Mouse (Mus musculus): ENCODE measurements around the gene Mrps24. TPM values are rescaled to one million over a fixed set of nuclear protein-coding genes. Genes with fewer than 3 reads are reported as not detected.
A peak's percentile ranks its signal among the peaks of the same experiment; 100 is the strongest.

Mrps24 gene
- 148 and 152 TPM in 2 replicates for total RNA-seq (2021)
- long read RNA-seq, experiment 1, transcript Mrps24-205 (4 exons, 995 nt), result major isoform, 205 of 234 reads
- long read RNA-seq, experiment 1, transcript Mrps24-201 (3 exons, 700 nt), result minor isoform, 11 of 234 reads
- long read RNA-seq, experiment 1, partial matches to known transcripts, result 0 of 234 reads
- long read RNA-seq, experiment 1, other reads (novel, unspliced or antisense), result 13 of 234 reads
- long read RNA-seq, experiment 2, transcript Mrps24-201 (3 exons, 700 nt), result minor isoform, 18 of 211 reads
- long read RNA-seq, experiment 2, transcript Mrps24-205 (4 exons, 995 nt), result major isoform, 175 of 211 reads
- long read RNA-seq, experiment 2, partial matches to known transcripts, result 4 of 211 reads
- long read RNA-seq, experiment 2, other reads (novel, unspliced or antisense), result 14 of 211 reads

DNA sequence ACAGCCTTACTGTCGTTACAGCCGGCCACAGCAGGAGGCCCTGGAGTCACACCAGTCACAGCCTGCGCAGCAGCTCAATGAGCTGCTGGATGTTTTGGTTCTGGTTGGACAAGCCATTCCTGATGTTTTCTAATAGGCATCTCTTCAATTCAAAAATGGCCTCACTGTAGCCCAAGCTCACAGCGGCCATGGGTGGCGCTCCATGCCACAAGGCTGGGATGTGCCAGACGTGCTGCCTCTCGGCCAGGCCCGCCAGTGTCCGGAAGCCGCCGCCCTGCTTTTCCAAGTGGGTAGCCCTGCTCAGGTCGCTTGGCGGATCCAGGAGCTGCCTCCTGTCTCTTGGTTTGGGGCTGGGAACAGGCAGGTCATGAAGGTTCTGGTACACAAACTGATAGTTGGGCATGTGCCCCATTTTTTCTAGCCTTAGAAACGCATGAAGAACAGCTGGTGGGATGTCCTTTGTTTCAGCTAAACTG, at the start of gene Mrps24:
Gene Mrps24, minus strand, starts transcription at position 51 of the 476 bp plus-strand sequence.
- DNase-seq, result peak; percentile 28

DNA sequence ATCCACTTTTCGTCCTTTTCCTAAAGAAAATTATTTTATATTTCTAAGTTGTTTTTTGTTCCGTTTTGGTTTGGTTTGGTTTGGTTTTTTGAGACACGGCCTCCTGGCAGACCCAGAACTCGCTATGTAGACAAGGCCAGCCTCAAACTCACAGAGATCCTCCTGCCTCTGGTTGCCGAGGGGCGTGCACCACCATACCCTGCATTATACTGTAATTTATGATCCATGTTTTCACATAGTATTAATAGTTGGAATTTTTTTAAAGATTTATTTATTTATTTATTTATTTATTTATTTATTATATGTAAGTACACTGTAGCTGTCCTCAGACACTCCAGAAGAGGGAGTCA, 47.1 kb upstream of the Mrps24 start:
- DNase-seq, result no peak

DNA sequence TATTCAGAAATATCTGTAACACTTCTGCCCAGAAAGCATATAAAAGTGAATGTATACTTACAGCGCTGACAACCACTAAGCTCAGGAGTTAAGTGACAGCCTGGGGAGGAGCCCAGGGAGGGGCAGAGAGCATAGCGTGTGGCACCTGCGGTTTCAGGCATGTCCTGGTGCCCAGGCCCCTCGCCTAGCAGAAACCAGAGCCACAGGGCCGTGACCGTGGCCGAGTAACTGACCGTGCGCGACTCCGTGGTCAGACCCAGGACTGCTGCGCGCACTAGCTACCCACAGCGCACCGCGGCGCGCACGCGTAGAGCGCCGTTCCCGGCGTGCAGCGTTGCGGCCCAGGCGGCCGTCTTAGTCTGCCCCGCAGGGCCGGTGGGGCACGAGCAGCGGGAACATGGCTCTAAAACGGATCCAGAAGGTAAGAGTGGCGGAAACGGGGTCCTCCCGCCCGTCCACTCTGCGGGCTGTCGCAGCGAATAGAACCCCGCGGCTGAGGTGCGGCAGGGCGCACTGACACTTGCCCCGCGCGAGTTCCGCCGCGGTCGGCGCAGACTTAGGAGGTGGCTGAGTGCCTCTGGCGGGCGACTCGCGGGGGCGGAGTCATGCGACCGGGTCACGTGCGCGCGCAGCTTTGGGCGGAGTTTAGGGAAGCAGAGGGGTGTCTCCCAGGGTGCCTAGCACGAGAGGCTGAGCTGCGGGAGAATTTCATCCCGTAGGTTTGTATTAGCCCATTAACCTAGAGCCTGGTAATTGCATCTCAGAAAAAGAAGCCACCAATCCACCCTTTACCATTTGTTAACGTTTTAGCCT, 46.5 kb upstream of the Mrps24 start, which contains the start of gene Urgcp:
Gene Urgcp, minus strand, starts transcription at position 557 of the 813 bp plus-strand sequence.
- DNase-seq, result peak; percentile 98

DNA sequence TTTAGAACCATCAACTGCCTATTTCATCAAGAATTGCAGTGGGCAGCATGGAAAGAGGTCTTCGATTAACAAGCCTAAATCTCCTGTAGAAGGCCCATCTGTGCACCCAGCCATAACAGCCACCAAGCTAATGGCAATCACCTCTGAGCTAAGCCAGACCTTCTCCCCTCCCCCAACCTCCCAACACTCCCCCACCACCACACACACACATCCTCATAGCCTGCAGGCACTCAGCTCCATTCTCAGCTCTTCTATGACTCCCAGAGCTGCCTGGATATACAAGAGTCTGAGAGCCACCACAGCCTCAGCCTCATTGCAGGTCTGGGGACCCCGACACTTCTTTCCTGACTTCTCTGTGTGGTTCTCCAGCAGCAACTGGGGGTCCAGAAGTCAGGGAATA, 38.3 kb upstream of the Mrps24 start:
- DNase-seq, result no peak

DNA sequence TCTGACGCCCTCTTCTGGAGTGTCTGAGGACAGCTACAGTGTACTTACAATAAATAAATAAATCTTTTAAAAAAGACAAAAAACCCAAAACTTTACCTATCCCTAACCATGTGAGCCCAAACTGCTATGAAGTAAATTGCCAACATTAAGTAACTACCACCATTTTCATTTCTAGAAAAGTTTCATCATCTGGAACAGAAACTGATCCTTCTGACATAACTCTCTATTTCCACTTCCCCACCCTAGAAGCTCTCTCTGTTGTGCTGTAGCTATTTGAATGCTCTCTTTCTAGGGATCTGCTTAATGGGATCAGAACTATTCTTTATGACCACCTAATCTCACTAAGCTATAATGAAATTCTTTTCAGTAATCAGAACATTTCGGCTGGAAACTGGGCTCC, 29.5 kb upstream of the Mrps24 start:
- DNase-seq, result no peak

DNA sequence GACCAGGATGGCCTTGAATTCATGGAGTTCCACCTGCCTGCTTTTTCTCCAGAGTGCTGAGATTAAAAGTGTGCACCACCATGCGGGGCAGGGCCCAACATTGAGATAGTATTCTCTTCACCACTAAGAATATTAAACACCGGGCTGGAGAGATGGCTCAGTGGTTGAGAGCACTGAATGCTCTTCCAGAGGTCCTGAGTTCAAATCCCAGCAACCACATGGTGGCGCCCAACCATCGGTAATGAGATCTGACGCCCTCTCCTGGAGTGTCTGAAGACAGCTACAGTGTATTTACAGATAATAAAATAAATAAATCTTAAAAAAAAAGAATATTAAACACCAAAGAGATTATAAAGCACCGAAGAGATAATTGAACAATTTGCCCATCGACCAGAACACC, 26.6 kb upstream of the Mrps24 start:
- DNase-seq, result no peak

DNA sequence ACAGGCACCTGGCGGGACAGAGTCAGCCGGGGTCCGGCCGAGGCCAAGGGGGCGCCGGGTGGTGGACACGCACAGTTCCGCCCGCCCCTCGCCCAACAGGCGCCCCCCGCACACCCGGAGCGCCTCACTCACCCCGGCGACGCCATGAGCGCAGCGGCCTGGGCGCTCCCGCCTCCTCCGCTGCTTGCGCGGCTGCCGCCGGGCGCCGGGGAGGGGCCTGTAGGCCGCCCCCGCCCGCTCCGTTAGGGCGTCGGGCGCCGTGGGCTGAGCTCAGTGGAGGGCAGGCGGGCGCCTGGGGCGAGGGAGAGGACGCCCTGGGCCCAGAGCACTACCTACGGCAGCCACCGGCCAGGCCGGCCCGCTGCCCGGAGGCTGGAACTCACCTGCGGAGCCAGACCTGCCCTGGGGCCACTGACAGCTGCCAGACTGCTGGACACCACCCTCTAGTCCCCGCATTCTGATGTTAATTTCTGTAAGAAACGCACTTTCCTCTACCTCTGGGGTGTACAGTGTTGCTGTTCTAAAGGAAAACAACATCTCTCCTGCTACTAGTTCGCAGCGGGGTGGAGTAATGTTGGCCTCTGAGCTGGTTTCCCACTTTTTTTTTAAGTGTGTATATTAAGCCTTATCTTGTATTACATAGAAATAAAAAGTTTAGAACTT, 25.6 kb upstream of the Mrps24 start:
- DNase-seq, result peak; percentile 91

DNA sequence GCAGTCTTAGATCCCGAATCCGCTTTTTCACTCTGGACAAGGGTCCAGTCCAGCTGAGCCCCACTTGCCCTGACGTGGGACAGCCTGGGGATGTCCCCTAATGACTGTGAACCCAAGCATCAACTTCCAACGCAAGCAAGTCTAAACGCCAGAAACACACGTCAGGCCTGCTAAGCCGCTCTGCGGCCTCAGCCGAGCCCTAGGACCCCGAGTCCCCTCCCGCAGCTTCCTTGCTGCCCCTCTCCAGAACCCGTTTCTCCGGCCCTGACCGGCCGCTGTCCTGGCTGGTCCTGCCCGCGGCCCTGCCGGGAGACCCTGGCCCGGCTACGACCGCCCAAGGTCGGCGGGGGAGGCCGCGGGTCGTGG, 25.1 kb upstream of the Mrps24 start:
- DNase-seq, result no peak

DNA sequence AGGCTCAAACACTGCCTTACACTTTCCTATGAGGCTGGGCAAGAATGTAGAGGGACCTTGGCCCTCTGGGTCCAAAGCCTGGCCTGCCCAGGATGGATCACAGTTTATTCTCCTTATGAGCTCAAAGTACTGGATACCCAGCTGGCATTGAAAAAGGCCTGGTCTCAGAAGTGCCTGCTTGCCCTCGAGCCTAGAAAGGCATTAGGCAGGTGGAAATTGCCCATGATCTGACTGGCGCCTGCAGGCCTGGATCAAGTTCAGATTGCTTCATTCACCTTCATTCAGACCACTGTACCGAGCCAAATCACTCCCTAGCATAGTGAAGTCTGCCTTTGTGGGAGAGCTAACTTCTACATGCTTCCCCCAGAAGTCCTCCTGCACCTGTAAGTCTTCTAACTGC, 24.4 kb upstream of the Mrps24 start:
- peak; percentile 54 for DNase-seq

DNA sequence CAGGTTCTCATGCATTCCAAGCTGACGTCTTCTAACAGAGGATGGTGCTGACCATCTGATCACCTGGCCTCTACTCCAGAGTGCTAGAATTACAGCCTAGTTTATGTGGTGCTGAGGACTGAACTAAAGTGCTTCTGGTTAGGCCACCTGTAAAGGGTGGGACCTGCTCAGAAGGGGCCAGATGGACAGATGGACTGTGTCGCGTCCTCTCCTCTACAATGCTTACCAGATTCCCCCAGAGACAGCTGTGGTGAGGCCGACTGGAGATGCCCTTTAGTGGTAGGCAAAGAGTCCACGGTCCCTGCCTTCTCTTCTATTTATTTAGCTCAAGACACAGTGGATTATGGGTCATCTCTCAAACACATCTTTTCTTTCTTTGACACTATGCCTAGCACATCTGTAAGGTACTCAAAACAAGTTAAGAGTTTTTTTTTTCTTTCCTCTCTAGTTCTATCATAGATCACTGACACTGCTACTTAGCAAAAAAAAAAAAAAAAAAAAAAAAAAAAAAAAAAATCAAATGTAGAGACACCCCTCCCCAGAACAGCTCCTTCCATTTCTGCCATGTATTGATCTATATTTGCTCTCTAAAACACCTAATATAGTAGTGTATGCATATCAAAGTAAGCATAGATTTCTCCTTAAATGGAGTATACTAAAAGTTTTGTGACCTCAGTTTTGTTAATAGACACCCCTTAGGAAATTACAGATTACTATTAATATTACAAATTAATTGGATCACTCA, 23.6 kb upstream of the Mrps24 start:
- DNase-seq, result no peak

DNA sequence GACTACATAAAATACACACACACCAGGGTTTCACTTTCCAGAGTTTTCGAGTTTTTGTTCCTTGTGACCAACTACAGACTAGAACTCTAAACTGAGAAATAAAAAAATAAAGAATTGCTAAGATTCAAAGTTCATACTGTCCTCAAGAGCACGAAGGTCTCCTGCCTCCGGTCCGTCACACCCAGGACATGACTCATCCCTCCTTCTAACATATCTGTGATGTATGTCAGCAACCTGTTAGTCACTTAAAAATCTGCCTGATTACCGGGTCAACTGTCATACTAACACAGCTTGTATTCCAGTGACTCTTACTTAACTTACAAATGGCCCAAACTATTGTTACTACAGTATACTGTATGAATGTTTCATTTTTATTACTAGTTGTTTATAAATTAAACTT, 21.7 kb upstream of the Mrps24 start:
- peak; percentile 60 for DNase-seq

DNA sequence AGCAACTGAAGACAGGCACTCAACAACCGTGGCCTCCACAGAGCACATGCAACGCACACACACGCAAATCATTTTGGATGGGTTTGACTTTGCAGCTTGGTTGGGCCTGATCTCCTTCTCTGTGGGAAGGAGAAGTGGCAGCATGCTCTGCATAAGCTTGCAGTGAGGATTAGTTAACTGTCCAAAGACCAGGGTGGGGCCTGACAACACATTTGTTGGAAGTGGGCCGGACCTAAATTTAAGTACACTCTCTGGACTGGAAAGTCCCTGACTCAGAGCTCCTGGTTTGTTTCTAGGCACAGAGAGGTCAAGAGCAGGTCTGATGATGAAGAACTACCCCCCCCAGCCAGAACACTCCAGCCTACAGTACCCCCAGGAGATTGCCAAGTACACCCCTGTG, 18.8 kb upstream of the Mrps24 start:
- DNase-seq, result peak; percentile 5

DNA sequence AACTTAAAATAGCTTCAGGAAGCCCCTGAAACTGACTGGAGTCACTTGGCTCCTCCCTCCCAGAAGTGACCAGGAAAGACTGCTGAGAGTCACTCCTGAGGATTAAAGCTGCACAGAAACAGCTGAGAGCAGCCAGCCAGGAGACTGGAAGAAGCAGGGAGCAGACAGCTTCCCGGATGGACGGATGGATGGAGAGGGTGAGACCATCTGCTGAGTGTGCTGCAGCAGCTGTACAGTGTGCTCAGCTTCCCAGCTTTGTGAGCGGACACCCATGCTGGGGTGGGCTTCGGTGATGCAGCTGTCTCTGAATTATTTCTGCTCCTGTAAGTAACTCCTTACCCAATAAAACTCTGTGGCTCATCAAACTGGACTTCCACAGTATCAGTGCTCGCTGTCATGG, 16.9 kb upstream of the Mrps24 start:
- DNase-seq, result peak; percentile 6

DNA sequence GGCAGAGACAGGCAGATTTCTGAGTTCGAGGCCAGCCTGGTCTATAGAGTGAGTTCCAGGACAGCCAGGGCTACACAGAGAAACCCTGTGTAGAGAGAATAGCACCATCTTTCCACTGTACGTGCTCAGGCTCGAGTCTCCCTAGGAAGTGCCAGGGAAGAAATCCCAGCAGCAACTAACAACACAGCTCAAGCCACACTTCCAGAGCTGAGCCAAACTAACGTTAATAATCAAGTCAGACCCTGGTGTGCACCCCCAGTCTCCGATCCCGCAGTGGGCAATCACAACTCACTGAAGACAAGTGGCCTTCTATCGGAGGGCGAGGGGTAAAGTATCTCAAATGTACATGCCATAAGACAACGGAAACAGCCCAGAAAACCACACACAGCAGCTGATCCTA, 14.1 kb upstream of the Mrps24 start:
- peak; percentile 2 for DNase-seq

DNA sequence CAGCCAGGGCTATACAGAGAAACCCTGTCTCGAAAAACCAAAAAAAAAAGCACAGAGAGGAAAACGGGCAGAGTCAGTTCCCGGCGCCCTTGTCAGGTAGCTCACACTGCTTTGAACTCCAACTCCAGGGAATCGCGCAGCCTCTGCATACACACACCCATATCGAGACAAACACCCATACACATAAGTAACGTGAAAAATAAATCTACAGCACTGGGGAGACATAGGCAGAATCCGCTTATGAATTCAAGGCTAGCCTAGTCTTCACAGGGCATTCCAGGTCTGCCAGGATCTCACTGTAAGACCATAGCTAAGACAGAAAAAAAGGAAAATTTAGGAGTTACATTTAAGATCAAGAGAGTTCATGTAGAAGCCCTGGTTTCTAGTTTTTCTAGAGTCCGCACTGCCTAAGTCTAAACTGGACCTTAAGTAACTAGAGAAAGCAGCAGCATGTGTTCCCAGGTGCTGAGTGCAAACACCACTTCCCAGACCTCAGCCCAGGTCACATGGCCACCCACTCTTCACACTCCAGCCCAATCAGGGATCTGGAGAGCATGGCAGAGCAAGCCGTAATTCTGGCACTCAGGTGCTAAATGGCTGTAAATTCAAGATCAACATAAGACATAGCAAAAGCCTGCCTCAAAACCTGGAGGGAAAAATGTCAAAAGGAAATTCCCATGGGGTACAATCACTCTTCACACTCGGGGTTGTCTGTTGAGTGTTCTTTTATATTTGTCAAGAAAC, 3.3 kb upstream of the Mrps24 start:
- DNase-seq, result peak; percentile 2

DNA sequence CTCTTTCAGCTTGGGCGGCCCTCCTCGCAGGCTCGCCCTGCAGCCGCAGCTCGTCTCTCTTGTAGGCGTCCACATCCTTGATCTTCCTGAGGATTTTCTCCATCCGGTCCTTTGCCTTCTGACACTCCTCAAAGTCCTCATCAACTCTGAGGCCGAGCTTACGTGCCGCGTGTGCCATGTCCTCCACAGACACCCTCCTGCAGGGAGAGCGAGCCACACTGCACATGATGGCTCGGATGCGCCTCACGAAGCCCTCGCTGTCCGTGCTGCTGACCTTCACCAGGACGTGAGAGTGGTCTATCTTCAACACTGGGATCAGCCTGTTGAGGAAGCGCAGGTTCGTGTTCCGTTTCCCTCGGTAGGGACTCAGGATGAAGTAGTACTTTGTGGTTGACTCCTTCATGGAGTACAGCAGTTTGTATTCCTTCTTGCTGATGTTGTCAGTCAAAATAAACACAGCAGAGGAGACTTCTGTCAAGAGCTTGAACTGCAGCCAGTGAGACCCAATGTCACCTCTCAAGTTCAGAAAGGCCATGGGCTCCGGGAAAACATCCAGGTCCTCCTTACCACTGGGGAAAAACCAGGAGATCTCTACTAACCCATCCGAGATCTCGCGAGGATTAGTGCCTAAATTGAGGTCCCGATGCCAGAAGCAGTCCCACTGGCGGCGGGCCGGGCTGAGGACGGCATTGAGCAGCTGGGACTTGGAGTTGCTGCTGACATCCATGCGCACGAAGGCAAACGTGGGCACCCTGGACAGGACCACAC, 1.6 kb upstream of the Mrps24 start:
- peak; percentile 64 for DNase-seq

DNA sequence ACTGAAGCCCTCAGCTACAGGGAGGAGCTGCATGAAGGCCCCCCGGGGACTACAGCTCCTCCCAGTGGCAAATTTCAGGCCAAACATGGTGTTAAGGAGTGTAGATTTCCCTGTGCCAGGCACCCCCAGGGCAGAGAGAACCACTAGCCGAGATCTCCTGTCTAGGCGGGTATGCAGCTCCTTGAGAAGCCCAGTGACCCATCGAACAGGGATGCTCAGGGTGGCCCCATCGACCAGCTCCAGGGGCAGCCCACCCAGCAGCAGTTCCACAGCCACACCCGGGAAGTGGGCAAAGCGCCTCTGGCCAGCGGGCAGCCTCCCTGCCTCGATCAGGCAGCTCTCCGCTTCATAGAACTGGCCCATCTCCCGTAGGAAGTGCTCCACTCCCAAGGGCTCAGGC, 766 bp upstream of the Mrps24 start:
- DNase-seq, result peak; percentile 16

DNA sequence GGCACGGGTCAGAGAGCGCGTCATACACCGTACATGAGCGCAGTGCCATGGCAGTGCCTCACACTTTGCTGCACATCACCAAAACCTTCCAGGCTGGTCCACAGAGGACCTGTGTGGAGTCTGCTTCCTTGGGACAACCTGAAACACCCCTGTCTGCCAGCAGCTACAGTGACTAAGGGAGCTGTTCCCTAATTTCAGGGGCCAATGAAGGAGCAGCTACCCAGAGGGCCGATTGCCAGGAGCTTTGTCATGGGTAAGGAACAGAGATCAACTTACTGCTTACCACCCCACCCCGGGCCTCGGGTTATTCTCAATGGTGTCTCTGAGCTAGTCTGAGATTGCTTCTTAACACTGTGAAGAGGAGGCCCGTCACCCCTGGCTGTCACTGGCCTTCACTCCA, 301 bp downstream of the Mrps24 start:
- DNase-seq, result peak; percentile 4

DNA sequence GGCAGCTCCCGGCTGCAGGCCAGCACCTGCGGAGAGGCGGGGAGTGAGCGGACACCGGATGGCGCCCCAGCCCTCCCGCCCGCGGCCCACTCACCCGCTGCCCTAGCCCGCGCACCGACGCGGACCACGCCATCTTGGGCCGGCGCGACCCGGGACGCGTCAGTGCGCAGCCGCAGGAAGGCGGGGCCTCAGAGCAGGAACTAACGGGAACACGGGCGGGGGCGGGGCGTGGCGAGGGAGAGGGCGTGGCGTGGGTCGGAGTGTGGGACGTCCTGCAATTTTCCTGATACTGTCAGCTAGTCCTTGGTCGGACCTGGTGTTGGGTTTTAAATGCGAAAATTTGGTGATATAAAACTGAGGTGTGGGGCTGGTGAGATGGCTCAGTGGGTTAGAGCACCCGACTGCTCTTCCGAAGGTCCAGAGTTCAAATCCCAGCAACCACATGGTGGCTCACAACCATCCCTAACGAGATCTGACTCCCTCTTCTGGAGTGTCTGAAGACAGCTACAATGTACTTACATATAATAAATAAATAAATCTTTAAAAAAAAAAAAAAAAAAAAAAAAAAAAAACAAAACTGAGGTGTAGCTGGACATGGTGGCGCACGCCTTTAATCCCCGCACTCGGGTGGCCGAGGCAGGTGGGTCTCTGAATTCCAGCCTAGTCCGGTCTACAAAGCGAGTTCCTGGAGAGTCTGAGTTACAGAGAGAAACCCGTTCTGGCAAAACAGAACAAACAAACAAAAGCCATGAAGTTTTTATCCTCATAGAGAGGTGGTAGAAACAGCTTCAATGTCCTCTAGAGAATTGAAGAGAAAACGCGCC, 7.7 kb downstream of the Mrps24 start:
- DNase-seq, result peak; percentile 97

Data from adrenal gland, postnatal 14 days (tissue).